15 mouse cellular contexts compared by ENCODE assay signal in genomic region chr15:62164766-62165410, GRCm38 (mm10).
A peak's percentile ranks its signal among the peaks of the same experiment; 100 is the strongest.
DNase-seq lines count a peak whose midpoint lies in the region; ATAC-seq lines count a peak whose summit lies in the region.
"Had no signal": no experiment of that assay in that cellular context is flagged by ENCODE, and none has a peak within 500 bp of the region (broad histone marks: within the 10 kb centered on the region; RNA-seq: fewer than 3 reads in every experiment).

No protein-coding gene starts in this region.

- ATAC-seq in kidney, embryonic 16.5 days (ENCODE audit: low FRiP score, low TSS enrichment) = no peak
- ATAC-seq in erythroid progenitor cell, adult 5-6 weeks (replicated peaks; ENCODE audit: low FRiP score, poor library complexity, severe bottlenecking) = no peak
- ATAC-seq: forebrain, embryonic 16.5 days; intestine, embryonic 16.5 days; midbrain, embryonic 16.5 days had no signal

- 81% methylated on average over 9 of the region's 9 CpGs for WGBS in kidney, embryonic 16.5 days

- no peak overlapping the region for H3K27ac ChIP-seq in kidney, embryonic 16.5 days (ENCODE audit: low read length)

- no peak overlapping the region for H3K4me3 ChIP-seq in kidney, embryonic 16.5 days (ENCODE audit: low read length)

- no peak overlapping the region for H3K9ac ChIP-seq in kidney, embryonic 16.5 days (replicated peaks; ENCODE audit: low read length)

- H3K4me2 ChIP-seq in kidney, embryonic 16.5 days (replicated peaks; ENCODE audit: low read depth, low read length) = no peak overlapping the region

- H3K9me3 ChIP-seq in kidney, embryonic 16.5 days (ENCODE audit: low read length) = no peaks in the 10 kb centered on the region

- no peaks in the 10 kb centered on the region for H3K4me1 ChIP-seq in kidney, embryonic 16.5 days (ENCODE audit: insufficient read depth, low read length)

- no peaks in the 10 kb centered on the region for H3K27me3 ChIP-seq in kidney, embryonic 16.5 days (ENCODE audit: insufficient read depth, low read length)

- no peaks in the 10 kb centered on the region for H3K36me3 ChIP-seq in kidney, embryonic 16.5 days (ENCODE audit: insufficient read depth, low read length)

- peak; percentile 37 to 54 for DNase-seq in kidney, postnatal 36 days
- peak; percentile 72 for DNase-seq in CD8-positive naive resting alpha-beta T cell, adult 2 months (ENCODE audit: low read depth in 2 of 2, low spot score in 2 of 2)
- peak; percentile 90 for DNase-seq in naive thymus-derived CD4-positive, alpha-beta T cell, adult 2 months (ENCODE audit: low read depth)
- peak; percentile 55 to 68 for DNase-seq in thymus, postnatal 36 days
- no peak for DNase-seq in right cerebral cortex, postnatal 4 days
- DNase-seq: adrenal gland, adult 8-10 months; cerebellum, adult 9-10 months; gastrocnemius, postnatal 25 days; lung, adult 2 months; spleen, adult 18-20 months had no signal
